ENCODE assay signal across 8 mouse cellular contexts in the genomic region with DNA sequence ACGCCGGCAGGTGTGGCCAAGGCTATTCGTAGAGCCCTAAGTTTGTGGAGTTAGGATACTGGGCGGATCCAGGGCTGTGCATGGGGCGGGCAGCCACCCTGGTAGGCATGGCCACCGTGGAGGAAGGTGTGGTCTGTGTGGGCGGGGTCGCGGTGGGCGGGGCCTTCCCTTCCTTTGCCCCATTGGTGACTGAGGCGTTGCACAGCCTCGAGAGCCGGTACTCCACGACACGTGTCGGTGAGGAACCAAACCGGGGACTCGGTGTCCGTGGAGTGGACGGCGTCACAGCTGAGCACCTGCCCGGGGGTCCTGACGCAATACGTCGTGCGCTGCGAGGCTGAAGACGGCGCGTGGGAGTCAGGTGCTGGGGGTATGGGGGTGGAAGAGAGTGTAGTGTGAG. TPM values are rescaled to one million over a fixed set of nuclear protein-coding genes. Genes with fewer than 3 reads are reported as not detected.
DNase-seq lines count a peak whose midpoint lies in the region; ATAC-seq and TF ChIP-seq lines count a peak whose summit lies in the region.

No protein-coding gene starts in this region.

- peaks cover 16% of the 10 kb centered on the region; the same call in 1 of the 2 replicates for H3K9me3 ChIP-seq in hindbrain, embryonic 14.5 days (ENCODE audit: control insufficient read depth, low read length)
- H3K9me3 ChIP-seq in midbrain, embryonic 15.5 days, result no peaks in the 10 kb centered on the region

- TF ChIP-seq CTCF in heart, adult 2 months (IDR thresholded peaks at IDR 0.05), result no peak
- TF ChIP-seq CTCF in cortical plate, adult 2 months (IDR thresholded peaks at IDR 0.05; ENCODE audit: extremely low read depth, insufficient read depth, low read length), result no peak

- H3K9ac ChIP-seq in heart, adult 2 months (ENCODE audit: low read depth, low read length), result no peak overlapping the region
- H3K9ac ChIP-seq in hindbrain, embryonic 14.5 days, result no peak overlapping the region
- no peak overlapping the region for H3K9ac ChIP-seq in midbrain, embryonic 15.5 days

- no peak overlapping the region for H3K4me3 ChIP-seq in heart, adult 2 months
- H3K4me3 ChIP-seq in cortical plate, adult 2 months (ENCODE audit: insufficient read depth, low read length), result 0 out of 2 replicates have a peak overlapping the region, but pooled peaks have one; percentile 8
- no peak overlapping the region; the same call in 1 of the 2 replicates for H3K4me3 ChIP-seq in hindbrain, embryonic 14.5 days (replicated peaks; ENCODE audit: low read length)
- no peak overlapping the region for H3K4me3 ChIP-seq in midbrain, embryonic 15.5 days

- no peak for ATAC-seq in hindbrain, embryonic 14.5 days (ENCODE audit: low FRiP score)
- ATAC-seq in midbrain, embryonic 15.5 days (replicated peaks), result no peak

- intact Hi-C loops in heart, adult 2 months (cut with DNase I), result no loop called here
- intact Hi-C loops in heart, postnatal 25 days (cut with DNase I), result no loop called here

- TF ChIP-seq POLR2A in heart, adult 2 months (IDR thresholded peaks at IDR 0.05; ENCODE audit: insufficient read depth, low read depth, low read length), result no peak
- TF ChIP-seq POLR2A in cortical plate, adult 2 months (IDR thresholded peaks at IDR 0.05; ENCODE audit: extremely low read depth, insufficient read depth, low read length), result no peak

- peaks cover 6% of the 10 kb centered on the region for H3K27me3 ChIP-seq in heart, adult 2 months (ENCODE audit: control insufficient read depth, insufficient read depth, low read length)
- H3K27me3 ChIP-seq in hindbrain, embryonic 14.5 days (ENCODE audit: control insufficient read depth, insufficient read depth, low read length), result peaks cover 41% of the 10 kb centered on the region
- peaks cover 31% of the 10 kb centered on the region for H3K27me3 ChIP-seq in midbrain, embryonic 15.5 days (replicated peaks)

- H3K27ac ChIP-seq in heart, adult 2 months, result no peak overlapping the region
- H3K27ac ChIP-seq in cortical plate, adult 2 months (ENCODE audit: insufficient read depth, low read length), result no peak overlapping the region
- H3K27ac ChIP-seq in hindbrain, embryonic 14.5 days, result no peak overlapping the region
- no peak overlapping the region for H3K27ac ChIP-seq in midbrain, embryonic 15.5 days

- TF ChIP-seq EP300 in heart, adult 2 months (IDR thresholded peaks at IDR 0.05; ENCODE audit: insufficient read depth, low read depth, low read length), result no peak

- 9% methylated on average over 28 of the region's 30 CpGs for whole genome bisulfite sequencing in heart, adult 2 months
- WGBS in hindbrain, embryonic 14.5 days, result 6% methylated on average over 30 of the region's 30 CpGs
- WGBS in midbrain, embryonic 15.5 days, result 11% methylated on average over 30 of the region's 30 CpGs

- DNase-seq in heart, adult 2 months, result peak; percentile 45 to 55
- DNase-seq in heart, postnatal 25 days (ENCODE audit: low spot score), result no peak
- DNase-seq in hindbrain, embryonic 14.5 days (ENCODE audit: low spot score), result no peak
- peak; percentile 87 for DNase-seq in liver
- no peak for DNase-seq in thymus, postnatal 14 days
- DNase-seq in layer of hippocampus, adult 9-10 months (ENCODE audit: low spot score), result no peak

- peak overlapping the region; percentile 32 for H3K4me2 ChIP-seq in hindbrain, embryonic 14.5 days (replicated peaks)
- peak overlapping the region; percentile 34 for H3K4me2 ChIP-seq in midbrain, embryonic 15.5 days

- H3K79me2 ChIP-seq in heart, adult 2 months (replicated peaks; ENCODE audit: control insufficient read depth, insufficient read depth, low read length), result no peaks in the 10 kb centered on the region

- H3K36me3 ChIP-seq in heart, adult 2 months (ENCODE audit: control insufficient read depth, insufficient read depth, low read length), result no peaks in the 10 kb centered on the region
- no peaks in the 10 kb centered on the region for H3K36me3 ChIP-seq in hindbrain, embryonic 14.5 days (replicated peaks; ENCODE audit: control insufficient read depth, insufficient read depth)
- no peaks in the 10 kb centered on the region for H3K36me3 ChIP-seq in midbrain, embryonic 15.5 days (replicated peaks)

- H3K4me1 ChIP-seq in heart, adult 2 months (ENCODE audit: control insufficient read depth, insufficient read depth, low read length), result no peaks in the 10 kb centered on the region
- H3K4me1 ChIP-seq in cortical plate, adult 2 months (ENCODE audit: control insufficient read depth, insufficient read depth, low read length), result no peaks in the 10 kb centered on the region
- H3K4me1 ChIP-seq in hindbrain, embryonic 14.5 days (replicated peaks; ENCODE audit: control insufficient read depth, insufficient read depth, low read length), result no peaks in the 10 kb centered on the region
- H3K4me1 ChIP-seq in midbrain, embryonic 15.5 days, result peaks cover 5% of the 10 kb centered on the region; the same call in 1 of the 2 replicates

RNA-seq across cellular contexts. Expression of a gene that starts 8.4 kb away (rescaled TPM):
- not detected for total RNA-seq in heart, adult 2 months (2021)
- 0.15 and 0.16 TPM in 2 replicates for polyA plus RNA-seq in heart, adult 2 months (2012; rRNA removed)
- total RNA-seq in heart, postnatal 25 days (2021), result not detected
- 1.1 TPM in 2 replicates for polyA plus RNA-seq in cortical plate, adult 2 months (2012; rRNA removed)
- 0.09 TPM in 1 of 2 replicates, not detected in the other for polyA plus RNA-seq in hindbrain, embryonic 14.5 days (2014; fragmentation: Nextera tagmentation; extraction: Ambion mirVana)
- 0.10 and 0.36 TPM in 2 replicates for polyA plus RNA-seq in midbrain, embryonic 15.5 days (2015; fragmentation: Nextera tagmentation; extraction: Ambion mirVana)

RNA-seq across cellular contexts. Expression of a gene that starts 11.8 kb away (rescaled TPM):
- 1 to 10 TPM; 6.0 to 7.4 TPM for total RNA-seq in heart, adult 2 months (2021)
- polyA plus RNA-seq in heart, adult 2 months (2012; rRNA removed), result 12.7 and 13.9 TPM in 2 replicates
- total RNA-seq in heart, postnatal 25 days (2021), result 1 to 10 TPM; 5.2 to 6.3 TPM
- polyA plus RNA-seq in cortical plate, adult 2 months (2012; rRNA removed), result 265 and 282 TPM in 2 replicates
- polyA plus RNA-seq in hindbrain, embryonic 14.5 days (2014; fragmentation: Nextera tagmentation; extraction: Ambion mirVana), result 23.3 and 26.6 TPM in 2 replicates
- polyA plus RNA-seq in midbrain, embryonic 15.5 days (2015; fragmentation: Nextera tagmentation; extraction: Ambion mirVana), result 26.4 and 26.9 TPM in 2 replicates

RNA-seq across cellular contexts. Expression of a gene that starts 22.8 kb away (rescaled TPM):
- 10 to 100 TPM in 1 of 2 experiments, 1 to 10 TPM in 1; 8.9 to 18.6 TPM for total RNA-seq in heart, adult 2 months (2021)
- polyA plus RNA-seq in heart, adult 2 months (2012; rRNA removed), result 15.2 and 36.2 TPM in 2 replicates
- 10 to 100 TPM in 1 of 2 experiments, 1 to 10 TPM in 1; 9.2 to 10.2 TPM for total RNA-seq in heart, postnatal 25 days (2021)
- polyA plus RNA-seq in cortical plate, adult 2 months (2012; rRNA removed), result 31.4 and 35.1 TPM in 2 replicates
- polyA plus RNA-seq in hindbrain, embryonic 14.5 days (2014; fragmentation: Nextera tagmentation; extraction: Ambion mirVana), result 7.2 and 8.7 TPM in 2 replicates
- 8.1 and 8.6 TPM in 2 replicates for polyA plus RNA-seq in midbrain, embryonic 15.5 days (2015; fragmentation: Nextera tagmentation; extraction: Ambion mirVana)

RNA-seq across cellular contexts. Expression of a gene that starts 40.2 kb away (rescaled TPM):
- 10 to 100 TPM; 22.0 to 22.4 TPM for total RNA-seq in heart, adult 2 months (2021)
- 34.3 and 45.5 TPM in 2 replicates for polyA plus RNA-seq in heart, adult 2 months (2012; rRNA removed)
- 10 to 100 TPM; 21.8 to 25.5 TPM for total RNA-seq in heart, postnatal 25 days (2021)
- 177 and 193 TPM in 2 replicates for polyA plus RNA-seq in cortical plate, adult 2 months (2012; rRNA removed)
- polyA plus RNA-seq in hindbrain, embryonic 14.5 days (2014; fragmentation: Nextera tagmentation; extraction: Ambion mirVana), result 83.0 and 84.6 TPM in 2 replicates
- polyA plus RNA-seq in midbrain, embryonic 15.5 days (2015; fragmentation: Nextera tagmentation; extraction: Ambion mirVana), result 113 TPM in 2 replicates

RNA-seq across cellular contexts. Expression of a gene that starts 46.4 kb away (rescaled TPM):
- 10 to 100 TPM; 12.6 to 14.7 TPM for total RNA-seq in heart, adult 2 months (2021)
- polyA plus RNA-seq in heart, adult 2 months (2012; rRNA removed), result 21.5 and 29.0 TPM in 2 replicates
- total RNA-seq in heart, postnatal 25 days (2021), result 1 to 10 TPM; 8.1 to 8.6 TPM
- polyA plus RNA-seq in cortical plate, adult 2 months (2012; rRNA removed), result 30.2 and 36.0 TPM in 2 replicates
- polyA plus RNA-seq in hindbrain, embryonic 14.5 days (2014; fragmentation: Nextera tagmentation; extraction: Ambion mirVana), result 10.0 and 14.3 TPM in 2 replicates
- 19.0 and 20.6 TPM in 2 replicates for polyA plus RNA-seq in midbrain, embryonic 15.5 days (2015; fragmentation: Nextera tagmentation; extraction: Ambion mirVana)

Comparison
In these comparisons a context has a peak if more than half of its experiments do, and no peak if none do; other contexts are left out.
1. DNase-seq: peak in heart, adult 2 months (2 of 2) and liver (single experiment); none in heart, postnatal 25 days (single experiment), hindbrain, embryonic 14.5 days (single experiment), thymus, postnatal 14 days (single experiment) and layer of hippocampus, adult 9-10 months (single experiment).